Mouse (Mus musculus) stomach, embryonic 15.5 days (tissue): ENCODE results near the gene Gls2. TPM values are rescaled to one million over a fixed set of nuclear protein-coding genes. Genes with fewer than 3 reads are reported as not detected.
A peak's percentile ranks its signal among the peaks of the same experiment; 100 is the strongest.

Experiments
- ATAC-seq: fragments of 200-750 bp; cut with Nextera tagmentation; 2 replicates; pipeline ENCODE4 v1.8.0; 2017; ENCODE audit warnings: low read depth, moderate number of reproducible peaks, moderate TSS enrichment; ENCODE audit not compliant: insufficient read depth, low FRiP score
- H3K27ac ChIP-seq: fragments of 300-500 bp; sonication (generic); 2 replicates; pipeline ENCODE4 v1.5.1; 2015; ENCODE audit warnings: mild to moderate bottlenecking, inconsistent platforms
- H3K27me3 ChIP-seq: fragments of 300-500 bp; sonication (generic); replicated peaks from 2 replicates; pipeline ENCODE4 v1.6.1; 2015; ENCODE audit warnings: inconsistent platforms
- H3K36me3 ChIP-seq: fragments of 300-500 bp; sonication (generic); 2 replicates; pipeline ENCODE4 v1.6.1; 2015; ENCODE audit warnings: inconsistent platforms
- H3K4me1 ChIP-seq: fragments of 300-500 bp; sonication (generic); 2 replicates; pipeline ENCODE4 v1.6.1; 2015; ENCODE audit warnings: inconsistent platforms
- H3K4me2 ChIP-seq: fragments of 300-500 bp; sonication (generic); 2 replicates; pipeline ENCODE4 v1.6.1; 2015; ENCODE audit warnings: mild to moderate bottlenecking, inconsistent platforms
- H3K4me3 ChIP-seq: fragments of 300-500 bp; sonication (generic); replicated peaks from 2 replicates; pipeline ENCODE4 v1.5.1; 2015; ENCODE audit warnings: inconsistent platforms
- H3K9ac ChIP-seq: fragments of 300-500 bp; sonication (generic); 2 replicates; pipeline ENCODE4 v1.6.1; 2015; ENCODE audit warnings: inconsistent platforms
- H3K9me3 ChIP-seq: fragments of 300-500 bp; sonication (generic); 2 replicates; pipeline ENCODE4 v1.6.1; 2016; ENCODE audit warnings: inconsistent platforms
- WGBS: fragments of 180-500 bp; shearing (Covaris S2); methylation state at CpG from one replicate; pipeline ENCODE4 v1.1.7; 2015; 5-methylcytosine and 5-hydroxymethylcytosine counted together
- polyA plus RNA-seq: library from polyadenylated mRNA; unstranded; fragments of >200 nt; fragmentation: Nextera tagmentation; extraction: Ambion mirVana; gene quantifications from 2 replicates; pipeline ENCODE4 v1.2.1, GENCODE M21; 2015

Gene Gls2
- polyA plus RNA-seq, 1 experiment from 2014 or later: 4.3 TPM

DNA sequence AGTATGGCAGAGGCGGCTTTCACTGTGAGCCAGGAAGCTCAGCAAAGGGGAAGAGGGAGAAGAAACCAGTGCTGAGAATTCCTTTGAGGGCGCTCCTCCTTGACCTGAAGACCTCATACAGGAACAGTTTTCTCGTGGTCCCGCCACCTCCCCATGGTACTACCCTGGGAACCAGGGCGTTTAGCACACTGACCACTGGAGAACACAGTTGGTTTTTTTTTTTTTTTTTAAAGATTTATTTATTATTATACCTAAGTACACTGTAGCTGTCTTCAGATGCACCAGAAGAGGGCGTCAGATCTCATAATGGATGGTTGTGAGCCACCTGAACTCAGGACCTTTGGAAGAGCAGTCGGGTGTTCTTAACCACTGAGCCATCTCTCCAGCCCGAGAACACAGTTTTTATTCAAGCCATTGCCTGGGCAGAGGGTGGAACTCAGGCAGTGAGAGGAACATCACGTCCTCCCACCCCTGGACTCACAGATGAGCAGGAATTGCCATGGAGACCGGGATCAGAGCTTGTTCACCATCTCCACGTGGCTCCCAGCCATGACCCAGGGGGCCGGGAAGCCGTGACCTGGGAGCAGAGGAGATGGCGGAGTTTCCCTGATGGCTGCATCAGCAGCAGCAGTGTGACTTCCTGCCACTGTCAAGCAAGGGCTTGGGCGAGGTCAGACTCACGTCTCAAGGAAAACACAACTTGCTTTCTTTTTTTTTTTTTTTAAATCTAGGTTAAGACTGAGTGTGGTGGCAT lies 27.5 kb downstream of the Gls2 start:
- Histone ChIP-seq H3K9ac (no peak overlapping the region), H3K4me1 (peaks cover 6% of the 10 kb centered on the region; the same call in 1 of the 2 replicates), H3K27me3 (no peaks in the 10 kb centered on the region), H3K4me2 (no peak overlapping the region), H3K9me3 (no peaks in the 10 kb centered on the region), H3K27ac (no peak overlapping the region), H3K36me3 (no peaks in the 10 kb centered on the region), H3K4me3 (no peak overlapping the region)
- WGBS: 58% methylated on average over 16 of the region's 16 CpGs
- ATAC-seq: no peak

GRCm38 (mm10) chr10:128225064-128225463 lies 30.8 kb downstream of the Gls2 start:
- no peak for ATAC-seq
- Histone ChIP-seq H3K4me2 (no peak overlapping the region), H3K4me3 (no peak overlapping the region), H3K36me3 (no peaks in the 10 kb centered on the region), H3K9ac (no peak overlapping the region), H3K4me1 (peaks cover 6% of the 10 kb centered on the region; the same call in 1 of the 2 replicates), H3K27me3 (no peaks in the 10 kb centered on the region), H3K27ac (no peak overlapping the region), H3K9me3 (no peaks in the 10 kb centered on the region)
- 48% methylated on average over 5 of the region's 5 CpGs for WGBS

DNA sequence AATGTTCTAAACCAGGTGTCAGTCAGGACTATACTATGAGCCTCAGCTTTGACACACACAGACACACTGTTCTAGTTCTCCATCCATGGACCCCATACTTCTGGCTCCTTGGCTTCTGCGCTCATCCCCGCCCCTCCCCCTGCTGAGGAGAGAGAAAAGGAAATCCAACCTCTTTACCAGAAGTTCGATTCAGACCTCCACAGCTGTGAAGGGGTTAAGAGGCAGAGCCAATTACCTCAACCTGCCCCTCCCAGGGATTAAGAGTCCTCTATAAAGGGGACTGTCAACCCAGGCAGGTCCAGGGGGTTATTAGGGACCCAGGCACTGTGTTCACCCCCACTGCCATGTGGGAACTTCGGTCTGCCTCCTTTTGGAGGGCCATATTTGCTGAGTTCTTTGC lies 31.3 kb downstream of the Gls2 start, which contains the start of gene Mip:
Gene Mip, plus strand, starts transcription at position 301 of the 400 bp plus-strand sequence.
- no peaks in the 10 kb centered on the region for H3K27me3 ChIP-seq
- H3K36me3 ChIP-seq: no peaks in the 10 kb centered on the region
- ATAC-seq: no peak
- WGBS: 56% methylated on average over 4 of the region's 4 CpGs
- H3K4me2 ChIP-seq: no peak within 1 kb of the TSS
- peaks cover 7% of the 10 kb centered on the region; the same call in 1 of the 2 replicates for H3K4me1 ChIP-seq
- H3K4me3 ChIP-seq: no peak within 1 kb of the TSS
- H3K9ac ChIP-seq: no peak within 1 kb of the TSS
- H3K9me3 ChIP-seq: no peaks in the 10 kb centered on the region
- H3K27ac ChIP-seq: no peak within 1 kb of the TSS

DNA sequence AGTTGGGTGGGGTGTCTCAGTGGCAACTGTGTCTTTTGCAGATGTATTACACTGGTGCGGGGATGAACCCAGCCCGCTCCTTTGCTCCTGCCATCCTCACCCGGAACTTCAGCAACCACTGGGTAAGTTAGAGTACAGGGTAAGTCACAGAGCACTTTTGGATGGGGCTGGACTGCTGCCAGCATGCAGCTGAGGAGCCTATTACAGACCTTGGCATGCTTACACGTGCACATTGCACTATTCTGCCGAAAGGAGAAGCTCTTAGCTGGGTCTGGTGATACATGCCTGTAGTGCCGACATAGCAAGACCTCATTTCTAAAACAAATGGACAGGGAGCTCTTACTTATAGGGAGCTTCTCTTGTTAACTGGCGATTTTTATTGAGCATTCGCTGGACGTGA lies 33.3 kb downstream of the Gls2 start:
- no peak for ATAC-seq
- H3K4me3 ChIP-seq: no peak overlapping the region
- no peak overlapping the region for H3K9ac ChIP-seq
- no peak overlapping the region for H3K27ac ChIP-seq
- H3K4me2 ChIP-seq: no peak overlapping the region
- 76% methylated on average over 9 of the region's 9 CpGs for WGBS
- no peaks in the 10 kb centered on the region for H3K36me3 ChIP-seq
- no peaks in the 10 kb centered on the region for H3K27me3 ChIP-seq
- H3K4me1 ChIP-seq: peaks cover 14% of the 10 kb centered on the region
- no peaks in the 10 kb centered on the region for H3K9me3 ChIP-seq

- Histone ChIP-seq H3K4me2 (no peak overlapping the region), H3K4me1 (peaks cover 14% of the 10 kb centered on the region), H3K36me3 (no peaks in the 10 kb centered on the region), H3K4me3 (no peak overlapping the region), H3K27ac (no peak overlapping the region), H3K27me3 (no peaks in the 10 kb centered on the region), H3K9ac (no peak overlapping the region), H3K9me3 (no peaks in the 10 kb centered on the region)
- 88% methylated on average over 8 of the region's 8 CpGs for WGBS
- no peak for ATAC-seq
Observed at GRCm38 (mm10) chr10:128228009-128228408, 33.8 kb downstream of the Gls2 start.

DNA sequence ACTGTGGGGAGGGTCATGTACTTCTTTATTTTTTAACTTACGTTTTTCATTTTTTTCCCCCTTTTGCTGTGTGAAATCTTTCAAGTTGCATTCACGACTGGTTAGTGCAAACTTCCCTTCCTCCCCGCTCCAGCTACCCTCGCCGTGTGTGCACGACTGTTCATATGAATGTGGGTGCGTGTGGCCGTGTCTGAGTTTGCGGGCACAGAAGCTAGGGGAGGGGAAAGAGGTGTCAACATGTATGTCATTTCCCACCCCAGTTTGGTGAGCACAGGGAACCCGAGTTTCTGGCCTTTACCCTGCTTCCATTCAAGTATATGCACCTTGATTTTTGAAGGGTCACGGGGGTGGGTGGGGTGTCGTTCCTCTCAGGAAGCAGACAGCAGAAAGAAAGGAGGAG lies 36.3 kb downstream of the Gls2 start:
- no peak overlapping the region for H3K9ac ChIP-seq
- no peaks in the 10 kb centered on the region for H3K36me3 ChIP-seq
- H3K27ac ChIP-seq: no peak overlapping the region
- H3K9me3 ChIP-seq: no peaks in the 10 kb centered on the region
- no peak for ATAC-seq
- WGBS: 73% methylated on average over 12 of the region's 12 CpGs
- H3K4me1 ChIP-seq: peaks cover 8% of the 10 kb centered on the region
- H3K4me2 ChIP-seq: no peak overlapping the region
- no peaks in the 10 kb centered on the region for H3K27me3 ChIP-seq
- no peak overlapping the region for H3K4me3 ChIP-seq

- Histone ChIP-seq H3K4me1 (peaks cover 7% of the 10 kb centered on the region), H3K36me3 (no peaks in the 10 kb centered on the region), H3K9me3 (no peaks in the 10 kb centered on the region), H3K27me3 (no peaks in the 10 kb centered on the region), H3K9ac (peak overlapping the region; percentile 22; the same call in 1 of the 2 replicates), H3K4me3 (peak overlapping the region; percentile 77), H3K27ac (peak overlapping the region; percentile 96), H3K4me2 (peak overlapping the region; percentile 66)
- ATAC-seq: no peak
- 4% methylated on average over 5 of the region's 5 CpGs for WGBS
Observed at GRCm38 (mm10) chr10:128231146-128231545, 36.9 kb downstream of the Gls2 start.

DNA sequence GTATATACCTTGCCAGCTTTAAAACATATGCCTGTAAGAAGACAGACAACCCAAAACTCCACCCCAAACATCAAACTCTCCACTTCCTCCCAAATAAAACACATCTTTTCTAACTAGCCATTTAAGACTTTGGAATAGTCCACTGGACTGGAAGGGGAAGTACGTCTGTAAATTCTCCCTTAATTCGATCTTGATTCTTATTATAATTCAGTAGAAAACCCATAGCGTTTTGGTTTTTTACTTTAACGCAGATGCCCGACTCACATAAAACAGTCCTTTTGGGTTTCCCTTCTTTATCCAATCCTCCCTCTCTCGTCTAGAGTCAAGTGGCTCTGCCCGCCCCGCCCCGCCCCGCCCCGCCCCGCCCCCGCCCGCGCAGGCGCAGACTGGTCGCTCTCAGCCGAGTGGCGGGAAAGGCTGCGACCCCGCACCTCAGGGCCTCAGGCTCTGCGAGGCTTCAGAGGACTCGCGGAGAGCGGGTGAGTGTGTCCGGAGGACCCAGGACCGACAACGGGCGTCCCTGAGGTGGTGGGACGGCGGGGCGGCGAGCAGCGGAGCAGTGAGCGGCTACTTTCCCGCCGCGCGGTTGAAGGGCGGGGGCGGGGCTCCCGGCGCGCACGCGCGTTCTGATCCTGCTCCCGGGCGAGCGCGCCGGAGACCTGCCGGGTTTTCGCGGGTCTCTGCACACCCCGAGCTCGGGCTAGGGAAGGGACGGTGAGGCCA lies 37.6 kb downstream of the Gls2 start, which contains the start of gene Timeless:
Gene Timeless, plus strand, starts transcription at position 369 of the 723 bp plus-strand sequence.
- Histone ChIP-seq H3K9me3 (no peaks in the 10 kb centered on the region), H3K27me3 (no peaks in the 10 kb centered on the region), H3K4me3 (peak within 1 kb of the TSS; percentile 77), H3K36me3 (no peaks in the 10 kb centered on the region), H3K27ac (peak within 1 kb of the TSS; percentile 96), H3K4me1 (peaks cover 7% of the 10 kb centered on the region), H3K4me2 (peak within 1 kb of the TSS; percentile 66), H3K9ac (peak within 1 kb of the TSS; percentile 75)
- under 1% methylated on average over 48 of the region's 58 CpGs for WGBS
- ATAC-seq: peak; percentile 91

- no peaks in the 10 kb centered on the region for H3K9me3 ChIP-seq
- 0 out of 2 replicates have a peak, but pooled peaks have one; percentile 23 for ATAC-seq
- peak overlapping the region; percentile 96 for H3K27ac ChIP-seq
- no peaks in the 10 kb centered on the region for H3K36me3 ChIP-seq
- H3K4me2 ChIP-seq: peak overlapping the region; percentile 66
- no peaks in the 10 kb centered on the region for H3K27me3 ChIP-seq
- peak overlapping the region; percentile 77 for H3K4me3 ChIP-seq
- peaks cover 7% of the 10 kb centered on the region for H3K4me1 ChIP-seq
- WGBS: under 1% methylated on average over 14 of the region's 14 CpGs
- peak overlapping the region; percentile 75 for H3K9ac ChIP-seq
Observed at GRCm38 (mm10) chr10:128232420-128232985, 38.2 kb downstream of the Gls2 start.

- 65% methylated on average over 4 of the region's 4 CpGs for WGBS
- H3K9ac ChIP-seq: no peak overlapping the region
- H3K9me3 ChIP-seq: no peaks in the 10 kb centered on the region
- no peaks in the 10 kb centered on the region for H3K4me1 ChIP-seq
- H3K4me3 ChIP-seq: no peak overlapping the region
- H3K4me2 ChIP-seq: no peak overlapping the region
- no peaks in the 10 kb centered on the region for H3K27me3 ChIP-seq
- no peak for ATAC-seq
- no peak overlapping the region for H3K27ac ChIP-seq
- peaks cover 12% of the 10 kb centered on the region for H3K36me3 ChIP-seq
Observed at GRCm38 (mm10) chr10:128236321-128236720, 42.1 kb downstream of the Gls2 start.

DNA sequence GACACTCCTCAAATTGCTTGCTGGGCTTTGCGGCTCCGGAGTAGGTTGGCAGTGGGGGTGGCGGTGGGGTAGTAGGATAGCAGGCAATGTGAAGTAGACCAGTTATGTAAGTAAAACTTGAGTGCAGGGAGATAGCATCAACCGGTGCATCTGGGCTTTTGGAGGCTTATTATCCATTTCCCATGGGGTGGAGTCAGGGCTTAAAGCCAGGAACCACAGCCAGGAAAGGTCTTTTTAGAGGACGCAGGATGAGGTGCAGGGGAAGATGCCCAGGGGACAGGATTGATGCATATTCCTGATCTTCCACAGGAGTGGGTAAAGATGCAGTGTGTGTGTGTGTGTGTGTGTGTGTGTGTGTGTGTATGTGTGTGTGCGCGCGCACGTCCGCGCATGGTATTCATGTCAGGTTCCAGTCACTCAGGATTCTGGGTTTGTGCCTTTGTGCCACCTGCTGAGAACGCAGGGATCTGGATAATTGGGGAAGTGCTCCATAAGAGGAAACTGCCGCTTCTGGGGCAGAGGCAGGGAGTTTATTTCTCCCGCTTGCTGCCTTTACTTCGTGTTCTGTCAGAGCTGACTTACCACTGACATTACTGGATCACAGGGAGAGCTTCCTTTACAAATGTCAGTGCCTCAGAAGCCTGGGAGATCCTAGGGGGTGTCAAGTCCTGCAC lies 43.7 kb downstream of the Gls2 start:
- H3K27ac ChIP-seq: no peak overlapping the region
- no peak overlapping the region for H3K4me3 ChIP-seq
- peaks cover 25% of the 10 kb centered on the region for H3K36me3 ChIP-seq
- no peak for ATAC-seq
- WGBS: 78% methylated on average over 15 of the region's 15 CpGs
- H3K9ac ChIP-seq: no peak overlapping the region
- H3K27me3 ChIP-seq: no peaks in the 10 kb centered on the region
- no peaks in the 10 kb centered on the region for H3K4me1 ChIP-seq
- H3K9me3 ChIP-seq: no peaks in the 10 kb centered on the region
- H3K4me2 ChIP-seq: no peak overlapping the region
